Mouse (Mus musculus): Measurements from ENCODE around the gene Auts2. TPM values are rescaled to one million over a fixed set of nuclear protein-coding genes. Genes with fewer than 3 reads are reported as not detected.

Auts2 gene
- polyA plus RNA-seq, 1 experiment from 2014 or later, result 75.0 TPM

DNA sequence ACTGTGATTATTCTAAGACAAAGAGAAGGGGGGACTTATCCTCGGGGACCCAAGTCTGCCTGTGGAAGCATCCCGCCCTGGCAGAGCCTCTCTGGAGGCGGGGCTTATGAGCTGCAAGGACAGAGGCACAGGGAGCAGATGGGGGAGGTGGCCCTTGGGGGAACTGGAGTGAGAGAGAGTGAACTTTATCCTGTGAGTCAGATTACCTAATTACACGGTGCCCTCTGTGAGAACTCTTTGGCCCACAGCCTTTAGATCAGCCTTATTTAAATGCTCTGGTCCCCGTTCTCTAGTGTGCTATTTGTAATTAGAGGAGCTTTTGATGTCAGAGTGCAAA lies 809.9 kb downstream of the Auts2 start:
- H3K4me2 ChIP-seq (ENCODE audit: low read length), result no peak overlapping the region
- no peaks in the 10 kb centered on the region for H3K27me3 ChIP-seq (ENCODE audit: control insufficient read depth, insufficient read depth, low read length)
- no peaks in the 10 kb centered on the region for H3K9me3 ChIP-seq (ENCODE audit: control insufficient read depth, low read length)
- peaks cover 11% of the 10 kb centered on the region; the same call in 1 of the 2 replicates for H3K4me1 ChIP-seq (ENCODE audit: control insufficient read depth, insufficient read depth, low read length)
- H3K9ac ChIP-seq (replicated peaks; ENCODE audit: low read length), result no peak overlapping the region
- no peaks in the 10 kb centered on the region for H3K36me3 ChIP-seq (ENCODE audit: control insufficient read depth, insufficient read depth, low read length)
- H3K4me3 ChIP-seq (replicated peaks; ENCODE audit: low read depth, low read length), result no peak overlapping the region
- no peak for ATAC-seq (ENCODE audit: low FRiP score, low TSS enrichment)
- H3K27ac ChIP-seq (replicated peaks; ENCODE audit: low read depth, low read length), result no peak overlapping the region
- WGBS, result 5% methylated on average over 5 of the region's 5 CpGs
- peak; percentile 57 for DNase-seq

DNA sequence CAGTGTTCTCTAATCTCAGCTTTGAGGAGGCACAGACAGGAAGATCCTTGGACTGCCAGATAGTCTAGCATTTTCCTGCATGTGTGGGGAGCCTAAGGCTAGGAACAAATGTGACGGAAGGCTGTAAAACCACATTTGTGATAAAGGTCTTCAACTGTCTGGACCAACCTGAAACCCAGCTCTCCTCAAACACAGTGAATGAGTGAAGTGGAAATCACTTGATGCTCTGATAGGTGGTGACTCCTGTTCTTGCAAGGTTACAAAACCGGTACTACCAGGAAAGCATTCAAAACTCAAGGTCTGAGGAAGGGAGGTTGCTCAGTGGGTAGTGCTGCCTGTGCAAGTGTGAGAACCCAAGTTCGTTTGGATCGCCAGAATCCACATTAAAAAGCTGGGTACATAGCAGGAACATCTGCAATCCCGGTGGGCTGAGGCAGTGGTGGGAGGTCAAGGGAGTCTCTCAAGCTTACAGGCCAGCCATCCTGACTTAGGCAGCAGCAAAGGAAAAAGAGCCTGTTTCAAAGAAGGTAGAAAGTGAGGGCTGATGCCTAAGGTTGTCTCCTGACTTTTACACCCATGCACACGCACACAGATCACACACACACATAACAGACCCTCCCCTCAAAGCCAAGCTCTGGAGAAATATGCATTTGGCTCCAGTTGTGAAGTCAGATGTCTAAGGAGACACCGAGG lies 810.4 kb downstream of the Auts2 start:
- no peak for DNase-seq
- H3K4me3 ChIP-seq (replicated peaks; ENCODE audit: low read depth, low read length), result no peak overlapping the region
- WGBS, result 55% methylated on average over 7 of the region's 7 CpGs
- no peaks in the 10 kb centered on the region for H3K27me3 ChIP-seq (ENCODE audit: control insufficient read depth, insufficient read depth, low read length)
- H3K27ac ChIP-seq (replicated peaks; ENCODE audit: low read depth, low read length), result 0 out of 2 replicates have a peak overlapping the region, but pooled peaks have one; percentile 38
- H3K9me3 ChIP-seq (ENCODE audit: control insufficient read depth, low read length), result no peaks in the 10 kb centered on the region
- no peak overlapping the region for H3K9ac ChIP-seq (replicated peaks; ENCODE audit: low read length)
- ATAC-seq (ENCODE audit: low FRiP score, low TSS enrichment), result no peak
- no peaks in the 10 kb centered on the region for H3K36me3 ChIP-seq (ENCODE audit: control insufficient read depth, insufficient read depth, low read length)
- H3K4me1 ChIP-seq (ENCODE audit: control insufficient read depth, insufficient read depth, low read length), result peaks cover 16% of the 10 kb centered on the region; the same call in 1 of the 2 replicates
- no peak overlapping the region for H3K4me2 ChIP-seq (ENCODE audit: low read length)

DNA sequence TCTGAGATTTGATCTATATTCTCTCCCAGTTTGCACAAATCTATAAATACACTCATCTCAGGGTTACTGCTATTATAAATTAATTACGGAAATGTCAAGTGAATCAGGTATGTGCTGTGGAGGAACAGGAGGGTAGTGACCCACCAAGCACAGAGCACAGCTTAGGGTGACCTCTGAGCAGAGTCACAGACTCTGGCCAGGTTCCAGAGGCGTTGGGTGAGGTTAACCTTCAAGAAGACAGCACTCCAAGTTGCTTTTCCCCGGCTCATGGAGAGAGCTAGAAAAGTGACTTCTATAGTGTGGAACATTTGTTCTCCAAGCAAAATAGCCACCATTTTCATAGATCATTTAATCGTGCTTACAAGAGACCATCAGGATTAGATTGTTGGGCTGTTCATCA lies 813.7 kb downstream of the Auts2 start:
- Histone ChIP-seq H3K9ac (replicated peaks; ENCODE audit: low read length) (no peak overlapping the region), H3K4me1 (ENCODE audit: control insufficient read depth, insufficient read depth, low read length) (peaks cover 16% of the 10 kb centered on the region; the same call in 1 of the 2 replicates), H3K4me2 (ENCODE audit: low read length) (no peak overlapping the region), H3K4me3 (replicated peaks; ENCODE audit: low read depth, low read length) (no peak overlapping the region), H3K36me3 (ENCODE audit: control insufficient read depth, insufficient read depth, low read length) (no peaks in the 10 kb centered on the region), H3K27ac (replicated peaks; ENCODE audit: low read depth, low read length) (no peak overlapping the region), H3K27me3 (ENCODE audit: control insufficient read depth, insufficient read depth, low read length) (no peaks in the 10 kb centered on the region), H3K9me3 (ENCODE audit: control insufficient read depth, low read length) (no peaks in the 10 kb centered on the region)
- ATAC-seq (ENCODE audit: low FRiP score, low TSS enrichment) (no peak), DNase-seq (no peak)
- 90% methylated on average over 4 of the region's 4 CpGs for WGBS

DNA sequence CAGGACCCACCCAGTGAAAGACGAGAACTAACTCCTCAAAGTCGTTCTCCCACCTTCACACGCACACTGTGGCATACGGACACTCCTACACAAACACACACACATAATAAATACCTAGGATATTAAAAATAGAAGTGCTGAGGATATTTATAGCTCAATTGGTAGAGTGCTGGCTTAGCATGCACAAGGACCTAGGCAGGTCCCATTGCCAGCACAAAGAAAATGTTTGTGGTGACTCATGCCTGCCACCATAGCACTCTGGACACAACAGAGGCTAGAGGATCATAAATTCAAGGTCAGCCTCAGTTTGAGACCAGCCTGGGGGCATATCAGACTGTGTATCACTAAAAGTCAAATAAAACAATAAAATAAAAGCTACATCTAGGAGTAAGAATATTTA lies 815.2 kb downstream of the Auts2 start:
- no peaks in the 10 kb centered on the region for H3K36me3 ChIP-seq (ENCODE audit: control insufficient read depth, insufficient read depth, low read length)
- H3K4me2 ChIP-seq (ENCODE audit: low read length), result no peak overlapping the region
- no peaks in the 10 kb centered on the region for H3K27me3 ChIP-seq (ENCODE audit: control insufficient read depth, insufficient read depth, low read length)
- no peak overlapping the region for H3K4me3 ChIP-seq (replicated peaks; ENCODE audit: low read depth, low read length)
- no peak for ATAC-seq (ENCODE audit: low FRiP score, low TSS enrichment)
- 0 out of 2 replicates have a peak, but pooled peaks cover 6% of the 10 kb centered on the region for H3K4me1 ChIP-seq (ENCODE audit: control insufficient read depth, insufficient read depth, low read length)
- WGBS, result 94% methylated on average over 4 of the region's 4 CpGs
- no peak for DNase-seq
- no peak overlapping the region for H3K9ac ChIP-seq (replicated peaks; ENCODE audit: low read length)
- no peak overlapping the region for H3K27ac ChIP-seq (replicated peaks; ENCODE audit: low read depth, low read length)
- no peaks in the 10 kb centered on the region for H3K9me3 ChIP-seq (ENCODE audit: control insufficient read depth, low read length)

DNA sequence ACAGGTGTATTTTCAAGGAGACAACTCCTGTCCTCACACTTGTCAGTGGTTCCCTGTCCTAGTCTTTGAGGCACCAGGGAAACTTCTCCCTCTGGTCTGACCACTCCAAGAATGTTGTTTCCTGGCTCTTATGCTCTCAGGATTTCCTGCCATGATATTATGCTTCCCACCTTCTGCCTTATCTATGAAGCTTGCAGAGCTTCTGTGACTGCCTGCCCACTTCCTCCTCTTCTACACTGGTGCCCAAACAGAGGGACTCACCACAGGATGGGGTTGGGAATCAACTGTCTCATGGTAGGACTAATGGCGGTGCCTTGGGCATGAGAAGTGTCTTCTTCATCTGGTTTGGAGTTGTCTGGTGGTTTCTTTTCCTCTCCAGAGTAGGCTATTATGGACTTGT lies 818.6 kb downstream of the Auts2 start:
- no peak for DNase-seq
- Histone ChIP-seq H3K27ac (replicated peaks; ENCODE audit: low read depth, low read length) (no peak overlapping the region), H3K4me3 (replicated peaks; ENCODE audit: low read depth, low read length) (no peak overlapping the region), H3K4me2 (ENCODE audit: low read length) (no peak overlapping the region), H3K9ac (replicated peaks; ENCODE audit: low read length) (no peak overlapping the region), H3K27me3 (ENCODE audit: control insufficient read depth, insufficient read depth, low read length) (no peaks in the 10 kb centered on the region), H3K4me1 (ENCODE audit: control insufficient read depth, insufficient read depth, low read length) (peaks cover 10% of the 10 kb centered on the region), H3K36me3 (ENCODE audit: control insufficient read depth, insufficient read depth, low read length) (no peaks in the 10 kb centered on the region), H3K9me3 (ENCODE audit: control insufficient read depth, low read length) (no peaks in the 10 kb centered on the region)
- ATAC-seq (ENCODE audit: low FRiP score, low TSS enrichment), result no peak
- 98% methylated on average over 1 of the region's 1 CpGs for WGBS

DNA sequence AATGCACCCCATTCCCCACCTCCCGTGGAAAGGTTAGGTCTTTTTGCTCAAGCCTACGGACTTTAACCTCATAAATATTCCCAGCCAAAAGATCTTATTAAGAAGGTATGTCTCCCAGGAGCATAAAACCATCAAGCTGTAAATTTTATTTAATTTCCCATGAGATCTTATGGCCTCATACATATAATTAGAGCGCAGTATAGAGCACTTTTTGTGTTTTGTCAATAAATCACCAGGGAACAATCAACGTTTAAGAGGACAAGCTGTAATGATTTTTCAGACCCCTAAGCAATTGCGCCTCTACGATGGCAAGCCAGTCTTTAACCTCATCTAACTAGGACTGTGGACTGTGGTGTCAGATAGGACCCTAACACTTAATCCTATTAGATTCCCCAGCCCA lies 820.4 kb downstream of the Auts2 start:
- H3K27ac ChIP-seq (replicated peaks; ENCODE audit: low read depth, low read length), result no peak overlapping the region
- peaks cover 14% of the 10 kb centered on the region for H3K4me1 ChIP-seq (ENCODE audit: control insufficient read depth, insufficient read depth, low read length)
- no peak overlapping the region for H3K4me2 ChIP-seq (ENCODE audit: low read length)
- no peak for ATAC-seq (ENCODE audit: low FRiP score, low TSS enrichment)
- DNase-seq, result peak; percentile 41
- no peaks in the 10 kb centered on the region for H3K36me3 ChIP-seq (ENCODE audit: control insufficient read depth, insufficient read depth, low read length)
- WGBS, result 24% methylated on average over 6 of the region's 6 CpGs
- no peak overlapping the region for H3K4me3 ChIP-seq (replicated peaks; ENCODE audit: low read depth, low read length)
- no peaks in the 10 kb centered on the region for H3K9me3 ChIP-seq (ENCODE audit: control insufficient read depth, low read length)
- no peaks in the 10 kb centered on the region for H3K27me3 ChIP-seq (ENCODE audit: control insufficient read depth, insufficient read depth, low read length)
- H3K9ac ChIP-seq (replicated peaks; ENCODE audit: low read length), result no peak overlapping the region

DNA sequence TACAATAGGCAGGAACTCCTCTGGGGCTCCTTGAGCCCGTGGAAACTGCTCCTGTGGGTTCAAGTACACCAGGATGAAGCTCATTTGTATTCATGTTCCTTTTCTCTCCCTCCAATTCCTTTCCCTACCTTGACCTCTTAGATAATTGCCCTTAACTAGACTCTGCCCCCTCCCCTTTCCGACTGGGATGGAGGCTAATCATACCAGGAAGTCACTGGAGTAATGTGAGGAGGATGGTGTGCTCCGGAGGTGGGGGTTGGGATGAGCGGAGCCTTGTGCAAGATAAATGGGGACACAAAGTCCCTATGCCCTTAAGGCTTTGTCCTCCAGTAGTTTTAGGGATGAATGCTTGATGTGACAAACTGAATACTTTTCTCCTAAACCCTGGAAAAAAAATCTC lies 820.8 kb downstream of the Auts2 start:
- Histone ChIP-seq H3K4me3 (replicated peaks; ENCODE audit: low read depth, low read length) (no peak overlapping the region), H3K9me3 (ENCODE audit: control insufficient read depth, low read length) (no peaks in the 10 kb centered on the region), H3K4me1 (ENCODE audit: control insufficient read depth, insufficient read depth, low read length) (peaks cover 18% of the 10 kb centered on the region), H3K27me3 (ENCODE audit: control insufficient read depth, insufficient read depth, low read length) (no peaks in the 10 kb centered on the region), H3K4me2 (ENCODE audit: low read length) (no peak overlapping the region), H3K27ac (replicated peaks; ENCODE audit: low read depth, low read length) (no peak overlapping the region), H3K9ac (replicated peaks; ENCODE audit: low read length) (no peak overlapping the region), H3K36me3 (ENCODE audit: control insufficient read depth, insufficient read depth, low read length) (no peaks in the 10 kb centered on the region)
- 29% methylated on average over 4 of the region's 4 CpGs for WGBS
- no peak for DNase-seq
- no peak for ATAC-seq (ENCODE audit: low FRiP score, low TSS enrichment)

DNA sequence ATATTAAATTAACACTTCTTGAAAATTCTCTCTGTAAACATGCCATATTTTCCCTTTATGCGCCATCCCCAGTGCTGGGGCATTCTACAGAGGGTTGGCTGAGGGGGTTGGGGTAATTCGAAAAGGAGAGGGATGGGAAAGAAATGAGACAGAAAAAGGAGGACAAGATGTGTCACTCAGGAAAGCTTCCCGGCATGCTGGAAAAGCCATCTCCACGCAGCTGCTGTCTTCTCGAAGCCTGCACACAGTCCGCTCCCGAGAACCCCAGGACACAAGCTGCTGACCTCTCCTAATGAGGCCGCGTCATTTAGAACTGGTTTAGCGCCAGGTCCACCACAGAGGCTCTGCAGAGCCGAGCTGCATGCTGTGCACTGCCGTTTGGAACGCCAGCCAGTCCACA lies 825.1 kb downstream of the Auts2 start:
- WGBS, result 53% methylated on average over 13 of the region's 13 CpGs
- Histone ChIP-seq H3K27me3 (ENCODE audit: control insufficient read depth, insufficient read depth, low read length) (no peaks in the 10 kb centered on the region), H3K4me2 (ENCODE audit: low read length) (no peak overlapping the region), H3K4me3 (replicated peaks; ENCODE audit: low read depth, low read length) (no peak overlapping the region), H3K36me3 (ENCODE audit: control insufficient read depth, insufficient read depth, low read length) (no peaks in the 10 kb centered on the region), H3K9me3 (ENCODE audit: control insufficient read depth, low read length) (no peaks in the 10 kb centered on the region), H3K4me1 (ENCODE audit: control insufficient read depth, insufficient read depth, low read length) (peaks cover 25% of the 10 kb centered on the region), H3K27ac (replicated peaks; ENCODE audit: low read depth, low read length) (peak overlapping the region; percentile 67), H3K9ac (replicated peaks; ENCODE audit: low read length) (no peak overlapping the region)
- ATAC-seq (ENCODE audit: low FRiP score, low TSS enrichment) (no peak), DNase-seq (peak; percentile 43)

DNA sequence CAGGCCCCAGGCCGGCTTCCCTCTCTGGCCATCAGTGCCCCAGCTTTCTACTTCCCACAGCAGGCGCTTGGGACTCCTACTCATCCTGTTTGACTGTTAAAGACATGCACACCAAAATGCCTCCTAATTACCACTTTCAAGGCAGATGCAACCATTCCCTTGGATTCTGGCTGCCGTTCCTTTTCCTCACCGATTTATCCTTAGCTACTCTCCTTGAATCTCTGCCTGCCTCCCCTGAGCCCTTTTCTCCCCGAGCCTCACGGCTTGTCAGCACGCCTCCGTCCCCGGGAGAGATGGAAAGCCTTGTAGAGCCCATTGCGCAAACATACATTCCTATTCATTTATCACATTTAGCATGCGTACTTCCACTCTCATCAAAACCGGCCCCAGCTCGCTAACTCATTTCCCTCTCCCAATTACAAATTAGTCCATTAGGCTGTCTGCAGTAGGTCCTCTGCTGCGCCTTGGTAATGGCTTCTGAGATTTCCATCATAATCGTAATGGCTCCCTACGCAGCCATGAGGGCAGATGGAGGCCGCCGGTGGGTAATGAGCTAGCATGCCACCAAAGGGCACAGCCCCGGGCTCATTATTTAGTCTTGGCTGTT lies 825.7 kb downstream of the Auts2 start:
- H3K4me3 ChIP-seq (replicated peaks; ENCODE audit: low read depth, low read length), result no peak overlapping the region
- H3K9ac ChIP-seq (replicated peaks; ENCODE audit: low read length), result no peak overlapping the region
- ATAC-seq (ENCODE audit: low FRiP score, low TSS enrichment) (no peak), DNase-seq (peak; percentile 70)
- H3K4me2 ChIP-seq (ENCODE audit: low read length), result 0 out of 2 replicates have a peak overlapping the region, but pooled peaks have one; percentile 0
- no peaks in the 10 kb centered on the region for H3K9me3 ChIP-seq (ENCODE audit: control insufficient read depth, low read length)
- peak overlapping the region; percentile 67 for H3K27ac ChIP-seq (replicated peaks; ENCODE audit: low read depth, low read length)
- no peaks in the 10 kb centered on the region for H3K36me3 ChIP-seq (ENCODE audit: control insufficient read depth, insufficient read depth, low read length)
- H3K4me1 ChIP-seq (ENCODE audit: control insufficient read depth, insufficient read depth, low read length), result peaks cover 21% of the 10 kb centered on the region
- WGBS, result 43% methylated on average over 19 of the region's 19 CpGs
- H3K27me3 ChIP-seq (ENCODE audit: control insufficient read depth, insufficient read depth, low read length), result no peaks in the 10 kb centered on the region
